Mouse (Mus musculus) liver, embryonic 15.5 days (tissue): ENCODE results near the gene Col4a1. TPM values are rescaled to one million over a fixed set of nuclear protein-coding genes. Genes with fewer than 3 reads are reported as not detected.

Experiments
- ATAC-seq: fragments of 200-750 bp; cut with Nextera tagmentation; 2 replicates; pipeline ENCODE4 v1.8.0; 2017; ENCODE audit warnings: moderate number of reproducible peaks, mild to moderate bottlenecking, moderate library complexity; ENCODE audit not compliant: insufficient read depth
- H3K27ac ChIP-seq: fragments of 300-500 bp; sonication (generic); replicated peaks from 2 replicates; pipeline ENCODE4 v1.5.1; 2015; ENCODE audit warnings: mild to moderate bottlenecking, inconsistent platforms
- H3K27me3 ChIP-seq: fragments of 300-500 bp; sonication (generic); 2 replicates; pipeline ENCODE4 v1.6.1; 2015; ENCODE audit warnings: mild to moderate bottlenecking, inconsistent platforms
- H3K36me3 ChIP-seq: fragments of 300-500 bp; sonication (generic); replicated peaks from 2 replicates; pipeline ENCODE4 v1.6.1; 2015; ENCODE audit warnings: moderate library complexity, mild to moderate bottlenecking, inconsistent platforms
- H3K4me1 ChIP-seq: fragments of 300-500 bp; sonication (generic); replicated peaks from 2 replicates; pipeline ENCODE4 v1.6.1; 2015; ENCODE audit warnings: inconsistent platforms
- H3K4me2 ChIP-seq: fragments of 300-500 bp; sonication (generic); 2 replicates; pipeline ENCODE4 v1.6.1; 2015; ENCODE audit warnings: moderate library complexity, mild to moderate bottlenecking, inconsistent platforms
- H3K4me3 ChIP-seq: fragments of 300-500 bp; sonication (generic); replicated peaks from 2 replicates; pipeline ENCODE4 v1.5.1; 2015; ENCODE audit warnings: mild to moderate bottlenecking, inconsistent platforms
- H3K9ac ChIP-seq: fragments of 300-500 bp; sonication (generic); 2 replicates; pipeline ENCODE4 v1.6.1; 2015; ENCODE audit warnings: moderate library complexity, mild to moderate bottlenecking, inconsistent platforms
- H3K9me3 ChIP-seq: fragments of 300-500 bp; sonication (generic); replicated peaks from 2 replicates; pipeline ENCODE4 v1.6.1; 2016; ENCODE audit warnings: inconsistent platforms
- WGBS: fragments of 180-500 bp; shearing (Covaris S2); methylation state at CpG from one replicate; pipeline ENCODE4 v1.1.7; 2015; ENCODE audit warnings: mixed read lengths; ENCODE audit not compliant: insufficient replicate concordance; 5-methylcytosine and 5-hydroxymethylcytosine counted together
- polyA plus RNA-seq: library from polyadenylated mRNA; unstranded; fragments of >200 nt; fragmentation: Nextera tagmentation; extraction: Ambion mirVana; gene quantifications from 2 replicates; pipeline ENCODE4 v1.2.1, GENCODE M21; 2015

Col4a1 gene
- polyA plus RNA-seq, result 20.5 and 27.6 TPM in 2 replicates

- Histone ChIP-seq H3K4me2 (peak within 1 kb of the TSS; percentile 62), H3K4me1 (peaks cover 3% of the 10 kb centered on the region; the same call in 1 of the 2 replicates), H3K9ac (peak within 1 kb of the TSS; percentile 42; the same call in 1 of the 2 replicates), H3K4me3 (peak within 1 kb of the TSS; percentile 53), H3K9me3 (no peaks in the 10 kb centered on the region), H3K27me3 (peaks cover 57% of the 10 kb centered on the region), H3K27ac (no peak within 1 kb of the TSS), H3K36me3 (no peaks in the 10 kb centered on the region)
- peak; percentile 67; the same call in 1 of the 2 replicates for ATAC-seq
- WGBS, result under 1% methylated on average over 87 of the region's 87 CpGs
Measured at GRCm38 (mm10) chr8:11312349-11313175, at the start of gene Col4a1, which contains the start of gene Col4a2. Col4a1 (minus strand) TSS chr8:11312826. Col4a2 (plus strand) TSS chr8:11312805.

- WGBS, result 57% methylated on average over 9 of the region's 9 CpGs
- Histone ChIP-seq H3K36me3 (no peaks in the 10 kb centered on the region), H3K4me3 (no peak overlapping the region), H3K4me1 (no peaks in the 10 kb centered on the region), H3K4me2 (no peak overlapping the region), H3K27me3 (no peaks in the 10 kb centered on the region), H3K9ac (no peak overlapping the region), H3K9me3 (no peaks in the 10 kb centered on the region), H3K27ac (no peak overlapping the region)
- no peak for ATAC-seq
Measured at GRCm38 (mm10) chr8:11361546-11362277, 49.1 kb upstream of the Col4a1 start.

GRCm38 (mm10) chr8:11359846-11360245 lies 47.2 kb upstream of the Col4a1 start:
- WGBS, result 61% methylated on average over 5 of the region's 5 CpGs
- no peaks in the 10 kb centered on the region for H3K9me3 ChIP-seq
- no peak overlapping the region for H3K4me3 ChIP-seq
- H3K27ac ChIP-seq, result no peak overlapping the region
- no peak overlapping the region for H3K9ac ChIP-seq
- ATAC-seq, result no peak
- no peaks in the 10 kb centered on the region for H3K27me3 ChIP-seq
- no peaks in the 10 kb centered on the region for H3K36me3 ChIP-seq
- H3K4me2 ChIP-seq, result no peak overlapping the region
- no peaks in the 10 kb centered on the region for H3K4me1 ChIP-seq

- no peaks in the 10 kb centered on the region for H3K4me1 ChIP-seq
- H3K9ac ChIP-seq, result no peak overlapping the region
- no peaks in the 10 kb centered on the region for H3K36me3 ChIP-seq
- no peaks in the 10 kb centered on the region for H3K27me3 ChIP-seq
- ATAC-seq, result no peak
- no peak overlapping the region for H3K4me2 ChIP-seq
- no peak overlapping the region for H3K27ac ChIP-seq
- no peaks in the 10 kb centered on the region for H3K9me3 ChIP-seq
- H3K4me3 ChIP-seq, result no peak overlapping the region
- 38% methylated on average over 7 of the region's 7 CpGs for WGBS
Measured at GRCm38 (mm10) chr8:11357921-11358436, 45.4 kb upstream of the Col4a1 start.

- Histone ChIP-seq H3K9ac (no peak overlapping the region), H3K36me3 (no peaks in the 10 kb centered on the region), H3K4me2 (no peak overlapping the region), H3K4me1 (no peaks in the 10 kb centered on the region), H3K9me3 (no peaks in the 10 kb centered on the region), H3K27me3 (no peaks in the 10 kb centered on the region), H3K4me3 (no peak overlapping the region), H3K27ac (no peak overlapping the region)
- 39% methylated on average over 8 of the region's 8 CpGs for WGBS
- no peak for ATAC-seq
Measured at GRCm38 (mm10) chr8:11356776-11357175, 44.1 kb upstream of the Col4a1 start.

DNA sequence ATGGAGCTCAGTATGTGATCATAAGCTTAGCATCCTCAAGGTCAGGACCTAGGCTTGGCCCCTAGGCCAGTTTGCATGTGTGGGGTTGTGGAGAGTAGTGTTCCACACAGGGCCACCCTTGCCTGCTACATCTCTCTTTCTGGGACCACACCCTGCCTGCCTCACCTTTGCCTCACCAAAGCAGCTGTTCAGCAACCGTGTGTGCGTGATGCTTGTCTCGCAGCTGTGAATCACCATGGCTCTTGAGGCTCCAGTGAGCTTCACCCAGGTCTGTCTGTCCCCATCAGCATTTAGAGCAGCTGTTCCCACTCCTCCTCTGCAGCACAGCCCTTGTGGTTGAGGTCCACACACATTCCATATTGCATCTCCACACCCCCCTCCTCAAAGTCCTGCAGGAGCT lies 43.3 kb upstream of the Col4a1 start:
- WGBS, result 62% methylated on average over 3 of the region's 3 CpGs
- no peak overlapping the region for H3K27ac ChIP-seq
- H3K27me3 ChIP-seq, result no peaks in the 10 kb centered on the region
- H3K4me1 ChIP-seq, result no peaks in the 10 kb centered on the region
- H3K9ac ChIP-seq, result no peak overlapping the region
- H3K9me3 ChIP-seq, result no peaks in the 10 kb centered on the region
- H3K4me3 ChIP-seq, result no peak overlapping the region
- no peaks in the 10 kb centered on the region for H3K36me3 ChIP-seq
- H3K4me2 ChIP-seq, result no peak overlapping the region
- no peak for ATAC-seq

DNA sequence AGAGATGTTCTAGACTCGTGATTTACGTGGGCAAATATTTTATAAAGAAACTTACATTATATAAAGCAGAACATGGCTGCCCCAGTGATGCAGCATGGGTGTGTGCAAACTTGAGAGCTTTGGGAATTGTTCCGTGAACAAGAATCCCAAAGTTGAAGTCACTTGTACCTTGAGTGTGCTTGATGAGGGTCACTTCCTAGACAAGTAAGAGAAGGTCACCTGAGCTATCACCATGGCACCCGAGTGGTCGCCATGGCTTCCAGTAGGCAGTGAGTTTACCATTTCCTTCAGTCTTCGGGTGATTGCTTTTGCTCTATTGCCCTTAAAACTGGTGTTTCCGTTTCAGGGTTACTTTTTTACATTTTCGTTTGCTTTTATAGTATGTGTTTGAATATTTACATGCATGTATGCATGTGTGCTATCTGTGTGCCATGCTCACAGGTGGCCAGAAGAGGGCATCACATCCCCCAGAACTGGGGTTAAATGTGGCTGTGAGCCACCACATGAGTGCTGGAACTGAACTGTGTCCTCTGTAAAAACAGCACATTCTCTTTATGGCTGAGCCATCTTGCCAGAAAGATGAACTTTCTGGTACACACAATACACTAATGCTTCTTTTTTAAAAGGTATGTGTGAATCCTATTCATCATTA lies 42.3 kb upstream of the Col4a1 start:
- no peaks in the 10 kb centered on the region for H3K9me3 ChIP-seq
- H3K4me2 ChIP-seq, result no peak overlapping the region
- no peak overlapping the region for H3K4me3 ChIP-seq
- no peak overlapping the region for H3K27ac ChIP-seq
- no peaks in the 10 kb centered on the region for H3K27me3 ChIP-seq
- no peak overlapping the region for H3K9ac ChIP-seq
- ATAC-seq, result no peak
- H3K4me1 ChIP-seq, result no peaks in the 10 kb centered on the region
- H3K36me3 ChIP-seq, result no peaks in the 10 kb centered on the region
- WGBS, result 55% methylated on average over 8 of the region's 8 CpGs

DNA sequence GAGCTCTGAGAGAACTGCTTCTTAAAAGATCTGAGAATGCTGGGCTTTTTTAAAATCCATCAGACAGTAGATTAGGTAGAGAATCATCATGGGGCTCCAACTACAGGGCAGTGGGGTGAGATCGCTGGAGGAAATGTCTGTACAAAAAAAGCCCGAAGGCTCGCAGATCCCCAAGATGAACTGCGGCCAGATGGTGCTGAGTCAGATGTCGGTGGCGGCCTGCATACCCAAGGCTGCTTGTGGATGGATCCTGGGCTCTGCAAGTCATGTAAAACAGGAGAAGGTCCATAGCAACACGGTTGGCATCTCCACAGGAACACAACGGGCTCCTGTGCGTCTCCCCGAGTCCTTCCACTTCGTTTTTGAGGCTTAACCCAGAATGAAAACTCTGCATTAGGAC lies 39.9 kb upstream of the Col4a1 start:
- Histone ChIP-seq H3K36me3 (no peaks in the 10 kb centered on the region), H3K27ac (no peak overlapping the region), H3K4me3 (no peak overlapping the region), H3K4me2 (no peak overlapping the region), H3K9ac (no peak overlapping the region), H3K27me3 (no peaks in the 10 kb centered on the region), H3K4me1 (no peaks in the 10 kb centered on the region), H3K9me3 (no peaks in the 10 kb centered on the region)
- no peak for ATAC-seq
- WGBS, result 60% methylated on average over 11 of the region's 11 CpGs

- no peak overlapping the region for H3K4me2 ChIP-seq
Measured at GRCm38 (mm10) chr8:11351355-11351754, 38.7 kb upstream of the Col4a1 start.

GRCm38 (mm10) chr8:11348622-11349021 lies 36.0 kb upstream of the Col4a1 start:
- 59% methylated on average over 11 of the region's 11 CpGs for WGBS
- H3K36me3 ChIP-seq, result no peaks in the 10 kb centered on the region
- no peak for ATAC-seq

More at GRCm38 (mm10) chr8:11351355-11351754, 38.7 kb upstream of the Col4a1 start:
- Histone ChIP-seq H3K9ac (no peak overlapping the region), H3K36me3 (no peaks in the 10 kb centered on the region), H3K4me1 (no peaks in the 10 kb centered on the region), H3K9me3 (no peaks in the 10 kb centered on the region), H3K4me3 (no peak overlapping the region), H3K27ac (no peak overlapping the region), H3K27me3 (no peaks in the 10 kb centered on the region)
- 71% methylated on average over 6 of the region's 6 CpGs for whole genome bisulfite sequencing
- ATAC-seq, result no peak

DNA sequence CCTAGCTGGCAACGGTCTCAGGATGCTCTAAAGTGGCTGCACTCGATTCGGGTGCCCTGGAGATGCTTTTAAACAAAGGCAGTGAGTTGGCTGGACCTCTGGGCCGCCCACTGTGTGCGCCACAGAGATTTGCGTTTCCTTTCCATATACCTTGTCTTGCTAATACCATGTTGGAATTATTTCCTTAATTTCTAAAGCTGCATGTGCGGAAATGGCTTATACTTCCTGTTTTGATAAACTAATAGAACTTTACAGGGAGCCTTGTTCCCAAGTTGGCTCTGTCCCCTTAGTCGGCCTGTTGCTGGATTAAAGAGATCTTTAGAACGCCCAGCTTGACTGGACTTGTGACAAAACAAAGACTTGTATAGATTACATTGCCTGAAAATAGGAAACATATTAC lies 35.1 kb upstream of the Col4a1 start:
- no peaks in the 10 kb centered on the region for H3K4me1 ChIP-seq
- H3K9me3 ChIP-seq, result no peaks in the 10 kb centered on the region
- H3K27ac ChIP-seq, result no peak overlapping the region
- no peaks in the 10 kb centered on the region for H3K36me3 ChIP-seq
- no peak overlapping the region for H3K4me2 ChIP-seq
- no peak overlapping the region for H3K9ac ChIP-seq
- H3K4me3 ChIP-seq, result no peak overlapping the region
- no peak for ATAC-seq
- 55% methylated on average over 9 of the region's 9 CpGs for WGBS
- no peaks in the 10 kb centered on the region for H3K27me3 ChIP-seq

More at GRCm38 (mm10) chr8:11348622-11349021, 36.0 kb upstream of the Col4a1 start:
- Histone ChIP-seq H3K9ac (no peak overlapping the region), H3K4me2 (no peak overlapping the region), H3K9me3 (no peaks in the 10 kb centered on the region), H3K27me3 (no peaks in the 10 kb centered on the region), H3K4me3 (no peak overlapping the region), H3K4me1 (no peaks in the 10 kb centered on the region), H3K27ac (no peak overlapping the region)
